Mouse (Mus musculus) heart, embryonic 15.5 days (tissue): Measurements from ENCODE around the gene Fam168a. TPM values are rescaled to one million over a fixed set of nuclear protein-coding genes. Genes with fewer than 3 reads are reported as not detected.

ENCODE experiments used
- ATAC-seq: fragments of 200-750 bp; cut with Nextera tagmentation; replicated peaks from 2 replicates; pipeline ENCODE4 v1.8.0; 2017; ENCODE audit warnings: low read depth, moderate TSS enrichment; ENCODE audit not compliant: insufficient number of reproducible peaks, insufficient read depth, low FRiP score
- H3K27ac ChIP-seq: fragments of 300-500 bp; sonication (generic); 2 replicates; pipeline ENCODE4 v1.5.1; 2015; ENCODE audit warnings: mild to moderate bottlenecking, inconsistent platforms
- H3K27me3 ChIP-seq: fragments of 300-500 bp; sonication (generic); 2 replicates; pipeline ENCODE4 v1.6.1; 2015; ENCODE audit warnings: inconsistent platforms
- H3K36me3 ChIP-seq: fragments of 300-500 bp; sonication (generic); 2 replicates; pipeline ENCODE4 v1.6.1; 2015; ENCODE audit warnings: mild to moderate bottlenecking, inconsistent platforms
- H3K4me1 ChIP-seq: fragments of 300-500 bp; sonication (generic); replicated peaks from 2 replicates; pipeline ENCODE4 v1.6.1; 2015; ENCODE audit warnings: inconsistent platforms
- H3K4me2 ChIP-seq: fragments of 300-500 bp; sonication (generic); 2 replicates; pipeline ENCODE4 v1.6.1; 2015; ENCODE audit warnings: inconsistent platforms, mild to moderate bottlenecking, moderate library complexity
- H3K4me3 ChIP-seq: fragments of 300-500 bp; sonication (generic); 2 replicates; pipeline ENCODE4 v1.5.1; 2015; ENCODE audit warnings: mild to moderate bottlenecking, inconsistent platforms
- H3K9ac ChIP-seq: fragments of 300-500 bp; sonication (generic); 2 replicates; pipeline ENCODE4 v1.6.1; 2015; ENCODE audit warnings: mild to moderate bottlenecking, inconsistent platforms
- H3K9me3 ChIP-seq: fragments of 300-500 bp; sonication (generic); replicated peaks from 2 replicates; pipeline ENCODE4 v1.6.1; 2016; ENCODE audit warnings: inconsistent platforms
- WGBS: fragments of 180-500 bp; shearing (Covaris S2); methylation state at CpG from one replicate; pipeline ENCODE4 v1.1.7; 2015; ENCODE audit warnings: mixed read lengths; 5-methylcytosine and 5-hydroxymethylcytosine counted together
- polyA plus RNA-seq: library from polyadenylated mRNA; unstranded; fragments of >200 nt; fragmentation: Nextera tagmentation; extraction: Ambion mirVana; gene quantifications from 2 replicates; pipeline ENCODE4 v1.2.1, GENCODE M21; 2015

The Fam168a gene
- 27.3 and 28.3 TPM in 2 replicates for polyA plus RNA-seq

- under 1% methylated on average over 32 of the region's 37 CpGs for WGBS
- H3K4me1 ChIP-seq, result peaks cover 15% of the 10 kb centered on the region
- peak within 1 kb of the TSS; percentile 99 for H3K4me3 ChIP-seq
- no peaks in the 10 kb centered on the region for H3K27me3 ChIP-seq
- peak within 1 kb of the TSS; percentile 70 for H3K4me2 ChIP-seq
- peak within 1 kb of the TSS; percentile 99 for H3K27ac ChIP-seq
- ATAC-seq, result peak; percentile 98
- peak within 1 kb of the TSS; percentile 96 for H3K9ac ChIP-seq
- no peaks in the 10 kb centered on the region for H3K36me3 ChIP-seq
- no peaks in the 10 kb centered on the region for H3K9me3 ChIP-seq
Measured at GRCm38 (mm10) chr7:100706143-100706841, at the start of gene Fam168a. Gene Fam168a, plus strand, starts transcription at chr7:100706635.

GRCm38 (mm10) chr7:100656739-100657138 lies 49.7 kb upstream of the Fam168a start:
- H3K4me3 ChIP-seq, result no peak overlapping the region
- H3K9me3 ChIP-seq, result no peaks in the 10 kb centered on the region
- 0 out of 2 replicates have a peak, but pooled peaks cover 2% of the 10 kb centered on the region for H3K4me1 ChIP-seq
- H3K9ac ChIP-seq, result no peak overlapping the region
- ATAC-seq, result no peak
- no peak overlapping the region for H3K27ac ChIP-seq
- no peaks in the 10 kb centered on the region for H3K27me3 ChIP-seq
- no peak overlapping the region for H3K4me2 ChIP-seq
- no peaks in the 10 kb centered on the region for H3K36me3 ChIP-seq
- 43% methylated on average over 5 of the region's 5 CpGs for whole genome bisulfite sequencing

- H3K9me3 ChIP-seq, result no peaks in the 10 kb centered on the region
- H3K27me3 ChIP-seq, result no peaks in the 10 kb centered on the region
- WGBS, result 28% methylated on average over 18 of the region's 18 CpGs
- H3K27ac ChIP-seq, result no peak overlapping the region
- H3K36me3 ChIP-seq, result no peaks in the 10 kb centered on the region
- peaks cover 5% of the 10 kb centered on the region for H3K4me1 ChIP-seq
- peak overlapping the region; percentile 30; the same call in 1 of the 2 replicates for H3K4me2 ChIP-seq
- peak overlapping the region; percentile 19 for H3K4me3 ChIP-seq
- no peak for ATAC-seq
- no peak overlapping the region for H3K9ac ChIP-seq
Measured at GRCm38 (mm10) chr7:100658093-100658578, 48.3 kb upstream of the Fam168a start.

- H3K27ac ChIP-seq, result no peak overlapping the region
- no peak overlapping the region for H3K9ac ChIP-seq
- 85% methylated on average over 7 of the region's 7 CpGs for WGBS
- peaks cover 17% of the 10 kb centered on the region for H3K4me1 ChIP-seq
- ATAC-seq, result no peak
- no peaks in the 10 kb centered on the region for H3K27me3 ChIP-seq
- no peak overlapping the region for H3K4me3 ChIP-seq
- no peak overlapping the region for H3K4me2 ChIP-seq
- no peaks in the 10 kb centered on the region for H3K9me3 ChIP-seq
- H3K36me3 ChIP-seq, result no peaks in the 10 kb centered on the region
Measured at GRCm38 (mm10) chr7:100661264-100661663, 45.2 kb upstream of the Fam168a start.

GRCm38 (mm10) chr7:100662231-100662630 lies 44.2 kb upstream of the Fam168a start, which contains the start of gene Plekhb1:
Gene Plekhb1, minus strand, starts transcription at chr7:100662414.
- no peak within 1 kb of the TSS for H3K4me3 ChIP-seq
- no peak within 1 kb of the TSS for H3K27ac ChIP-seq
- H3K9me3 ChIP-seq, result no peaks in the 10 kb centered on the region
- H3K27me3 ChIP-seq, result no peaks in the 10 kb centered on the region
- no peak within 1 kb of the TSS for H3K9ac ChIP-seq
- H3K36me3 ChIP-seq, result no peaks in the 10 kb centered on the region
- H3K4me2 ChIP-seq, result peak within 1 kb of the TSS; percentile 51
- H3K4me1 ChIP-seq, result peaks cover 17% of the 10 kb centered on the region
- 76% methylated on average over 8 of the region's 8 CpGs for WGBS
- no peak for ATAC-seq

GRCm38 (mm10) chr7:100663190-100663589 lies 43.2 kb upstream of the Fam168a start:
- peak overlapping the region; percentile 10; the same call in 1 of the 2 replicates for H3K4me3 ChIP-seq
- H3K4me1 ChIP-seq, result peaks cover 16% of the 10 kb centered on the region
- no peaks in the 10 kb centered on the region for H3K9me3 ChIP-seq
- H3K4me2 ChIP-seq, result peak overlapping the region; percentile 51
- ATAC-seq, result peak; percentile 87
- H3K27me3 ChIP-seq, result no peaks in the 10 kb centered on the region
- 1% methylated on average over 13 of the region's 13 CpGs for WGBS
- no peak overlapping the region for H3K27ac ChIP-seq
- H3K9ac ChIP-seq, result no peak overlapping the region
- no peaks in the 10 kb centered on the region for H3K36me3 ChIP-seq

GRCm38 (mm10) chr7:100663729-100664304 lies 42.6 kb upstream of the Fam168a start:
- Histone ChIP-seq H3K9ac (no peak overlapping the region), H3K4me1 (peaks cover 14% of the 10 kb centered on the region), H3K27me3 (no peaks in the 10 kb centered on the region), H3K4me2 (peak overlapping the region; percentile 51), H3K4me3 (peak overlapping the region; percentile 10; the same call in 1 of the 2 replicates), H3K9me3 (no peaks in the 10 kb centered on the region), H3K36me3 (no peaks in the 10 kb centered on the region), H3K27ac (no peak overlapping the region)
- no peak for ATAC-seq
- 42% methylated on average over 11 of the region's 11 CpGs for WGBS

GRCm38 (mm10) chr7:100670646-100671045 lies 35.8 kb upstream of the Fam168a start:
- Histone ChIP-seq H3K27ac (no peak overlapping the region), H3K36me3 (no peaks in the 10 kb centered on the region), H3K9me3 (no peaks in the 10 kb centered on the region), H3K4me3 (no peak overlapping the region), H3K27me3 (no peaks in the 10 kb centered on the region), H3K4me1 (no peaks in the 10 kb centered on the region), H3K4me2 (no peak overlapping the region), H3K9ac (no peak overlapping the region)
- 76% methylated on average over 5 of the region's 5 CpGs for WGBS
- ATAC-seq, result no peak

- Histone ChIP-seq H3K36me3 (no peaks in the 10 kb centered on the region), H3K9ac (no peak overlapping the region), H3K27ac (no peak overlapping the region), H3K4me1 (no peaks in the 10 kb centered on the region), H3K27me3 (no peaks in the 10 kb centered on the region), H3K4me3 (no peak overlapping the region), H3K4me2 (no peak overlapping the region), H3K9me3 (no peaks in the 10 kb centered on the region)
- WGBS, result 73% methylated on average over 7 of the region's 7 CpGs
- ATAC-seq, result no peak
Measured at GRCm38 (mm10) chr7:100673452-100673851, 33.0 kb upstream of the Fam168a start.

- H3K4me3 ChIP-seq, result no peak overlapping the region
- H3K27me3 ChIP-seq, result no peaks in the 10 kb centered on the region
- H3K9me3 ChIP-seq, result no peaks in the 10 kb centered on the region
- no peak overlapping the region for H3K4me2 ChIP-seq
- ATAC-seq, result no peak
- H3K36me3 ChIP-seq, result no peaks in the 10 kb centered on the region
- no peak overlapping the region for H3K9ac ChIP-seq
- WGBS, result 42% methylated on average over 2 of the region's 2 CpGs
- no peak overlapping the region for H3K27ac ChIP-seq
- H3K4me1 ChIP-seq, result no peaks in the 10 kb centered on the region
Measured at GRCm38 (mm10) chr7:100674941-100675340, 31.5 kb upstream of the Fam168a start.

GRCm38 (mm10) chr7:100678052-100678451 lies 28.4 kb upstream of the Fam168a start:
- H3K9me3 ChIP-seq, result no peaks in the 10 kb centered on the region
- ATAC-seq, result no peak
- H3K36me3 ChIP-seq, result no peaks in the 10 kb centered on the region
- no peaks in the 10 kb centered on the region for H3K27me3 ChIP-seq
- no peaks in the 10 kb centered on the region for H3K4me1 ChIP-seq
- no peak overlapping the region for H3K27ac ChIP-seq
- no peak overlapping the region for H3K9ac ChIP-seq
- H3K4me3 ChIP-seq, result no peak overlapping the region
- 66% methylated on average over 5 of the region's 5 CpGs for WGBS
- H3K4me2 ChIP-seq, result no peak overlapping the region
